Mouse (Mus musculus): ENCODE results near the gene Gm20814.
"Not testable (repeated sequence)": the region's sequence is repeated elsewhere in the genome, so short reads cannot be mapped to it uniquely, and the experiment has no call there.

Gm20814 gene

GRCm38 (mm10) chrY:75195556-75195955 lies at the start of gene Gm20814:
Gene Gm20814, plus strand, starts transcription at chrY:75195856.
- DNase-seq, result not testable (repeated sequence)

Data from lung, postnatal 36 days (tissue).